Mouse (Mus musculus) retina, postnatal 1 day (tissue): ENCODE data around the gene Cspg4.
"Not testable (repeated sequence)": the region's sequence is repeated elsewhere in the genome, so short reads cannot be mapped to it uniquely, and the experiment has no call there.

Experiments
- DNase-seq: peaks from one replicate; pipeline ENCODE4 v3.0.0-alpha.2; 2012

Gene Cspg4

DNA sequence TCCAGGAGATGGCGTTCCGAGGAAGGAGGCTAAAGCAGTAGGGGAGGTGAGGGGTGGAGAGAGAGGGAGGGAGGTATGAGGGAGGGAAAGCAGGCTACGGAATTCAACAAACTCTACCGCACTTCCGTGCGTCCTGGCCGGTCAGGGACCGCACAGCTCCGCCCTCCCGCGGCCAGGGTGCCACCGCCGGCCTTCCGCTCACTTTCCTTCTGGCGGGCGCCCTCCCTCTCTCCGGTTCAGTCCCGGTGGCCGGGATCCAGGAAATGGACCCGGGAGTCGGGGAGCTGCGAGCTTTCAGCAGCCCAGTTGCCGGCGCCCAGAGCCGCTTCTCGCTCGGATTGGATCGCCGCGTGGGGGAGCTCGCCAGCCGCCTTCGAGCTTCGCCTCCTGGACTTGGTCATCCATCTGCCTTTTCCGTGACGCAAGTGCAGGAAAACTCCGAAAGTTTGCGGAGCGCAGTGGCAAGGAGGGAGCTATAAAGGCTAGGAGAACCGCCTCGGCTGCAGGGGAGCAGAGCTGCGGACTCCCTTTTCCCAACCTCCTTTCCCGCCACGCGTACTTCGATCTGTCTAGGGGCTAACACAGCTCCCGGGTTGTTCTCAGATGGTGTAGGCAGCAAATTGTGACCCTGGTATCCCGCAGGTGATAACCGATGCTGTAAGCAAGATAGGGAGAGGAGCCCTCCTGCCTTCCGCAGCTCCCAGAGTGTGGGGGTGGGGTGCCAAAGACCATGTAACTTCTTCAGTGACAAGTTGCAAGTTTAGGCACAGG is 63.4 kb downstream of the Cspg4 start, which contains the start of gene Snx33:
TSS of gene Snx33 (minus strand) at position 331 of the 771 bp plus-strand sequence.
- DNase-seq, result peak; percentile 93

DNA sequence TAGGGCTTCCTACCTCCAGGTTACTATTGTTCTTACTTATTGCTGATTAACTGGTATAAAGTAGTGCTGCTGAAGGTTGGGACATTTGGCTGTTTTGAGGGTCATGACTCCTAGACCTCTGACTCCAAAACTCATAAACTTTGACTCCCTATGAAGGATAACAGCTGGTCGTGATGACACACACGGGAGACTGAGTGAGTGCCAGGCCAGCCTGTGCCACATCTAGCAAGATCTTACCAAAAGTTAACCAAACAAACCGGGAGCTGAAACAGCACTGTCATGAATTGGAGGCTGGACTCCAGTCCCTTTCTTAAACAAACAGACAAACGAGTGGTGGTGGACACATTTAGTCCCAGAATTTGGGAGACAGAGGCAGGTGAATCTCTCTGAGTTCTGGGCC is 64.7 kb downstream of the Cspg4 start:
- no peak for DNase-seq

DNA sequence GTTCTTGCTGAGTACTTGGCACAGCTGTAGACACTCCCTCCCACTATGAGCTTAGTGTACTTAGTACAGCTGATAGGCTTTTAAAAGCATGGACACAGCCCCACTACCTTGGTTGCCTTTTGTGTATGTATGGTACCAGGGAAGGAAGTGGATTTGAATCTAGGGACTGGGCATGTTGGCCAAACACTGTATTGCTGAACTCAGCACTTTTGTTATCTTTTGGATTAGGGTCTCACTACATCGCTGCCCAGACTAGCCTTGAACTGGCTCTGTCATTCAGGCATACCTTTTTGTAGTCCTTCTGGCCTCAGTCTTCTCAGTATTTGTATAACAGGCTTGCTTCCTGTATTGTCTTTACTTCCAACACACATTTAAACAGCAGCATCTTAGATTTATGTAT is 65.7 kb downstream of the Cspg4 start:
- DNase-seq, result no peak

DNA sequence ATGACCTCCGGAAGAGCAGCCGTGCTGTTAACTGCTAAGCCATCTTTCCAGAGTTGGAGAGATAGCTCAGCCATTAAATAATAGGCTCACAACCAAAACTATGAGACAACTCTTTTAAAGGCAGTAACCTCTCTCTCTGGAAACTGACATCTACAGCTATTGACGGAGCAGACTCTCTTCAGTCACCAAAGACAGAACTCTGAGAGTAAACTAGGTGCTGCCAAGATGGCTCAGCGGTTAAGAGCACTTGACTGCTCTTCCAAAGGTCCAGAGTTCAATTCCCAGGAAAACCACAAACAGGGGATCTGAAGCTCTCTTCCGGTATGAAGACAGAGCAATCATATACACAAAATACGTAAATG is 72.0 kb downstream of the Cspg4 start:
- DNase-seq, result no peak

DNA sequence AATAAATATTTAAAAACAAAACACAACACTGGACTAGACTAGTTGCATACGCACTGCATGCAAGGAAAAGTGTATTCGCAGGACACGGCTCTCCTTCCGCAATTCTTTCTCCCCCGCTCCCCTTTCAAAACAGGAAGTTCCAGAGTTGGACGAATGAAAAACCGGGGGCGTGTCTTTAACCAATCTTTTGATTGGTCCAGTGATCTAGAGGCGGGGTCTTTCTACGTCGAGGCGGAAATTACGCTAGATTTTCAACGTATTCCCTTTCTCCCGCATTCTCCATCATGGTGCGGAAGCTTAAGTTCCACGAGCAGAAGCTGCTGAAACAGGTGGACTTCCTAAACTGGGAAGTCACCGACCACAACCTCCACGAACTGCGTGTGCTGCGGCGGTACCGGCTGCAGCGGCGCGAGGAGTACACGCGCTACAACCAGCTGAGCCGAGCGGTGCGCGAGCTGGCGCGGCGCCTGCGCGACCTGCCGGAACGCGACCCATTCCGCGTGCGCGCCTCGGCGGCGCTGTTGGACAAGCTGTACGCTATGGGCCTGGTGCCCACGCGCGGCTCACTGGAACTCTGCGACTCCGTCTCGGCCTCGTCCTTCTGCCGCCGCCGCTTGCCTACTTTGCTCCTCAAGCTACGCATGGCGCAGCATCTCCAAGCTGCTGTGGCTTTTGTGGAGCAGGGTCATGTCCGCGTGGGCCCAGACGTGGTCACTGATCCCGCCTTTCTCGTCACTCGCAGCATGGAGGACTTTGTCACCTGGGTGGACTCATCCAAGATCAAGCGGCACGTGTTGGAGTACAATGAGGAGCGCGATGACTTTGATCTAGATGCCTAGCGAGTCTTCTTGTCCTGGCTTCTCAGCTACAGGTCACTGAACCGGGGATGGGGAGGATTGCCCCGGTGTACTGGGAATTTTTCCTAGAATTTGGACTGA is 72.7 kb downstream of the Cspg4 start, which contains the start of gene Imp3:
TSS of gene Imp3 (plus strand) at position 253 of the 938 bp plus-strand sequence.
- DNase-seq, result peak; percentile 99

DNA sequence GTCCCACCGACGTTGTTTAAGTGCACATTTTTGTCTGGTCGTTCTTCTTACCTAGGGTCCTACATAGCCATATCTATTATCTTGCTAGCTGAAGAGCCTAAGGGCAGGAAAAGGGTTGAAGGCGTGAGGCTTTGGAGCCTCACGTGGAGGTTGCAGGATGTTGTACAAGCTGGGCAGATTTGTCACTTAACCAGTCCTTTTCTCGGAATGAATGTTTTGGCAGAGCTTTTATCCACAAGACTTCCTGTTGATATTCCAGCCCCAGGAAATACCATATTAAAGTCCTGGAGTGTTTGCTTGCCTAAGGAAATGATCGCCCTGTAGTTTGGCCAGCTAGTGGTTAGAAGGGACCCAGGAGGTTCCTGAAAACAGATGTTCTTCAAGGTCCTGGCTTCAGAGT is 73.5 kb downstream of the Cspg4 start:
- DNase-seq, result no peak

DNA sequence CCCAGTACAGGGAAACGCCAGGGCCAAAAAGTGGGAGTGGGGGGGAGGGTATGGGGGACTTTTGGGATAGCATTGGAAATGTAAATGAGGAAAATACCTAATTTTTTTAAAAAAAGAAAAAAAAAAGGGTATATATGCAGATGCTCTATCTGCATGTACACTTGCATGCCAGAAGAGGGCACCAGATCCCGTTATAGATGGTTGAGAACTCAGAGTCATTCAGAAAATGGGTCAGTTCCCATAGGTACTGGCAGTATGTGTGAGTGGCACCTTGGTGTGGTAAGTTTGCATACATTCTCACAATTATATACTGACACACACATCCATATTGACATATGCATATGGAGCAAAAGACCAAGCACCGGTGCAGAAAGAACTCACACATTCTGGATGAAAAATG is 82.6 kb downstream of the Cspg4 start:
- DNase-seq, result peak; percentile 73

DNA sequence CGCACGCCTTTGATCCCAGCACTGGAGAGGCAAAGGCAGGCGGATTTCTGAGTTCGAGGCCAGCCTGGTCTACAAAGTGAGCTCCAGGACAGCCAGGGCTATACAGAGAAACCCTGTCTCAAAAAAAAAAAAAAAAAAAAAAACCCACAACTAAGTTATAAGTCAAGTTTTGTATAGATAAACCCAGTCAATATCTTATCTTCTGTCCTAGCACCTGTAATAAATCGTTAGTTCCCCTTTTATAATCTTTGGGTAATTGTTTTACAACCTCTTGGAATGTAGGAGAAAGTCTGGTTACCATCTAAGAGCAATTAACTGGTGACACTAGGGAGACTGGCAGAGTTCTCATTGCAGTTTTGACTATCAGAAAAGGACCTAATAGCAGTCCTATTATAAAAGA is 83.9 kb downstream of the Cspg4 start:
- not testable (repeated sequence) for DNase-seq
